Comparison of ENCODE assay signal across 10 mouse cellular contexts in the genomic region with DNA sequence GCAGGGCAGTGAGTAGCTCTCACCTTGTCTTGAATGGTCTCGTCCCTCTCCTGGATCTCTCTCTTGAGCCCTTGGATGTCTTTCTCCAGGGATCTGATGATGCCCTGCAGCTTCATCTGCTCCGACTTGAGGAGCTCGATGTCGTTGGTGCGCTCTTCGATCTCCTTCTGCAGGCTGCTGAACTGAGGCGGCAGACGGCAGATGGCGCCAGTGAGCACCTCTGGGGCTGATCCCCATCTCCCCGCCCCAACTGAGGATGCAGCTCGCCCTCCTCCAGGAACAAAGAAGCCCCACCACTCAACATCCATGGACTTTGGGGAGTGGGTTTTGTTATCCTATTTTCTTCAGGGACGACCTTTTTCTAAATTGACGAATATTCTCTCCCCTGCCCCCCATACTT. TPM values are rescaled to one million over a fixed set of nuclear protein-coding genes. Genes with fewer than 3 reads are reported as not detected.
A peak's percentile ranks its signal among the peaks of the same experiment; 100 is the strongest.
DNase-seq lines count a peak whose midpoint lies in the region; ATAC-seq and TF ChIP-seq lines count a peak whose summit lies in the region.
"Had no signal": no experiment of that assay in that cellular context is flagged by ENCODE, and none has a peak within 500 bp of the region (broad histone marks: within the 10 kb centered on the region; RNA-seq: fewer than 3 reads in every experiment).

No protein-coding gene starts in this region.

- no peak for ATAC-seq in hindbrain, embryonic 11.5 days (ENCODE audit: low FRiP score)
- ATAC-seq in hindbrain, embryonic 16.5 days = no peak
- no peak for ATAC-seq in frontal cortex, adult (ENCODE audit: low TSS enrichment)
- no peak for ATAC-seq in erythroid progenitor cell, adult 5-6 weeks (replicated peaks; ENCODE audit: low FRiP score, poor library complexity, severe bottlenecking)

- H3K4me2 ChIP-seq in hindbrain, embryonic 11.5 days (replicated peaks; ENCODE audit: low read depth, low read length) = no peak overlapping the region
- no peak overlapping the region for H3K4me2 ChIP-seq in hindbrain, embryonic 16.5 days (ENCODE audit: low read length)
- H3K4me2 ChIP-seq: hindbrain, embryonic 15.5 days had no signal

- H3K27me3 ChIP-seq in hindbrain, embryonic 11.5 days (ENCODE audit: control insufficient read depth, insufficient read depth, low read length) = no peaks in the 10 kb centered on the region; the same call in 1 of the 2 replicates
- H3K27me3 ChIP-seq in hindbrain, embryonic 16.5 days (replicated peaks; ENCODE audit: control insufficient read depth, insufficient read depth, low read length) = no peaks in the 10 kb centered on the region
- H3K27me3 ChIP-seq in thymus, adult 2 months (ENCODE audit: control insufficient read depth, insufficient read depth, low read length) = no peaks in the 10 kb centered on the region

- TF ChIP-seq CTCF in thymus, adult 2 months (IDR thresholded peaks at IDR 0.05; ENCODE audit: borderline replicate concordance, control insufficient read depth, extremely low read depth, insufficient read depth, low read length, poor library complexity) = no peak

- H3K4me3 ChIP-seq in hindbrain, embryonic 11.5 days (ENCODE audit: low read depth, low read length) = no peak overlapping the region
- H3K4me3 ChIP-seq in hindbrain, embryonic 16.5 days (ENCODE audit: low read length) = no peak overlapping the region
- no peak overlapping the region for H3K4me3 ChIP-seq in thymus, adult 2 months (ENCODE audit: control insufficient read depth, insufficient read depth, low read length)
- H3K4me3 ChIP-seq: hindbrain, embryonic 15.5 days; megakaryocyte, embryonic 14.5 days had no signal

- no peaks in the 10 kb centered on the region for H3K36me3 ChIP-seq in hindbrain, embryonic 11.5 days (ENCODE audit: control insufficient read depth, insufficient read depth, low read length)
- H3K36me3 ChIP-seq in hindbrain, embryonic 16.5 days (ENCODE audit: control insufficient read depth, insufficient read depth, low read length) = no peaks in the 10 kb centered on the region
- no peaks in the 10 kb centered on the region for H3K36me3 ChIP-seq in thymus, adult 2 months (ENCODE audit: control insufficient read depth, insufficient read depth, low read length)
- H3K36me3 ChIP-seq: hindbrain, embryonic 15.5 days had no signal

- 46% methylated on average over 13 of the region's 13 CpGs for WGBS in hindbrain, embryonic 11.5 days
- 46% methylated on average over 13 of the region's 13 CpGs for WGBS in hindbrain, embryonic 16.5 days
- 40% methylated on average over 13 of the region's 13 CpGs for WGBS in thymus, adult 2 months

- TF ChIP-seq POLR2A in thymus, adult 2 months (IDR thresholded peaks at IDR 0.05; ENCODE audit: control insufficient read depth, extremely low read depth, insufficient read depth, low read length, poor library complexity) = no peak

- no peaks in the 10 kb centered on the region for H3K9me3 ChIP-seq in hindbrain, embryonic 11.5 days (ENCODE audit: control insufficient read depth, low read length)
- H3K9me3 ChIP-seq in hindbrain, embryonic 16.5 days (ENCODE audit: control insufficient read depth, low read length) = no peaks in the 10 kb centered on the region
- H3K9me3 ChIP-seq: hindbrain, embryonic 15.5 days had no signal

- H3K9ac ChIP-seq in hindbrain, embryonic 11.5 days (ENCODE audit: low read depth, low read length) = no peak overlapping the region
- no peak overlapping the region for H3K9ac ChIP-seq in hindbrain, embryonic 16.5 days (ENCODE audit: low read depth, low read length)
- H3K9ac ChIP-seq: hindbrain, embryonic 15.5 days had no signal

- H3K4me1 ChIP-seq in hindbrain, embryonic 11.5 days (replicated peaks; ENCODE audit: control insufficient read depth, insufficient read depth, low read length) = no peaks in the 10 kb centered on the region
- no peaks in the 10 kb centered on the region for H3K4me1 ChIP-seq in hindbrain, embryonic 16.5 days (ENCODE audit: control insufficient read depth, insufficient read depth, low read depth, low read length)
- H3K4me1 ChIP-seq in thymus, adult 2 months (replicated peaks; ENCODE audit: control insufficient read depth, insufficient read depth, low read length) = no peaks in the 10 kb centered on the region
- H3K4me1 ChIP-seq: hindbrain, embryonic 15.5 days had no signal

- peak; percentile 62 for DNase-seq in hindbrain, embryonic 11.5 days (ENCODE audit: low spot score)
- DNase-seq in thymus, adult 2 months = peak; percentile 47
- DNase-seq in thymus, adult 18-20 months = no peak
- peak; percentile 60 for DNase-seq in embryo, embryonic 10 days (ENCODE audit: low spot score)
- peak; percentile 54 for DNase-seq in lung, postnatal 10 days

- H3K27ac ChIP-seq in hindbrain, embryonic 11.5 days (ENCODE audit: low read depth, low read length) = no peak overlapping the region
- no peak overlapping the region for H3K27ac ChIP-seq in hindbrain, embryonic 16.5 days (ENCODE audit: low read depth, low read length)
- no peak overlapping the region for H3K27ac ChIP-seq in thymus, adult 2 months (ENCODE audit: control insufficient read depth, insufficient read depth, low read length)
- H3K27ac ChIP-seq: hindbrain, embryonic 15.5 days had no signal

RNA-seq across cellular contexts. Expression of gene Tmem125, which starts 35.5 kb away (rescaled TPM):
- 0.40 and 0.46 TPM in 2 replicates for polyA plus RNA-seq in hindbrain, embryonic 11.5 days (2014; fragmentation: Nextera tagmentation; extraction: Ambion mirVana)
- 0.16 and 0.30 TPM in 2 replicates for polyA plus RNA-seq in hindbrain, embryonic 16.5 days (2015; fragmentation: Nextera tagmentation; extraction: Ambion mirVana)
- 1.7 and 2.1 TPM in 2 replicates for polyA plus RNA-seq in thymus, adult 2 months (2012; rRNA removed)
- not detected in 2 replicates for total RNA-seq in erythroid progenitor cell, adult 5-6 weeks (2015; ENCODE audit: low replicate concordance)
- total RNA-seq in erythroid progenitor cell, adult 5-6 weeks (2017; ENCODE audit: low replicate concordance) = not detected in 2 replicates

RNA-seq across cellular contexts. Expression of gene Cfap57, which starts 41.3 kb away (rescaled TPM):
- 1.5 and 2.0 TPM in 2 replicates for polyA plus RNA-seq in hindbrain, embryonic 11.5 days (2014; fragmentation: Nextera tagmentation; extraction: Ambion mirVana)
- 2.1 and 2.5 TPM in 2 replicates for polyA plus RNA-seq in hindbrain, embryonic 16.5 days (2015; fragmentation: Nextera tagmentation; extraction: Ambion mirVana)
- polyA plus RNA-seq in thymus, adult 2 months (2012; rRNA removed) = 0.05 TPM in 2 replicates
- not detected in 2 replicates for total RNA-seq in erythroid progenitor cell, adult 5-6 weeks (2015; ENCODE audit: low replicate concordance)
- total RNA-seq in erythroid progenitor cell, adult 5-6 weeks (2017; ENCODE audit: low replicate concordance) = 0.08 and 0.64 TPM in 2 replicates

RNA-seq across cellular contexts. Expression of gene Ebna1bp2, which starts 41.3 kb away (rescaled TPM):
- polyA plus RNA-seq in hindbrain, embryonic 11.5 days (2014; fragmentation: Nextera tagmentation; extraction: Ambion mirVana) = 192 and 193 TPM in 2 replicates
- 83.0 and 91.8 TPM in 2 replicates for polyA plus RNA-seq in hindbrain, embryonic 16.5 days (2015; fragmentation: Nextera tagmentation; extraction: Ambion mirVana)
- 29.7 and 32.1 TPM in 2 replicates for polyA plus RNA-seq in thymus, adult 2 months (2012; rRNA removed)
- total RNA-seq in erythroid progenitor cell, adult 5-6 weeks (2015; ENCODE audit: low replicate concordance) = 12.6 and 19.8 TPM in 2 replicates
- total RNA-seq in erythroid progenitor cell, adult 5-6 weeks (2017; ENCODE audit: low replicate concordance) = 13.7 and 29.0 TPM in 2 replicates

RNA-seq across cellular contexts. Expression of gene 2610528J11Rik, which starts 52.5 kb away (rescaled TPM):
- 0.77 and 2.1 TPM in 2 replicates for polyA plus RNA-seq in hindbrain, embryonic 11.5 days (2014; fragmentation: Nextera tagmentation; extraction: Ambion mirVana)
- polyA plus RNA-seq in hindbrain, embryonic 16.5 days (2015; fragmentation: Nextera tagmentation; extraction: Ambion mirVana) = not detected in 2 replicates
- polyA plus RNA-seq in thymus, adult 2 months (2012; rRNA removed) = 1.6 and 2.1 TPM in 2 replicates
- not detected in 2 replicates for total RNA-seq in erythroid progenitor cell, adult 5-6 weeks (2015; ENCODE audit: low replicate concordance)
- not detected in 2 replicates for total RNA-seq in erythroid progenitor cell, adult 5-6 weeks (2017; ENCODE audit: low replicate concordance)
- polyA plus RNA-seq: hindbrain, embryonic 15.5 days had no signal

Comparison
In these comparisons a context has a peak if more than half of its experiments do, and no peak if none do; other contexts are left out.
1. DNase-seq: peak in hindbrain, embryonic 11.5 days (single experiment), thymus, adult 2 months (single experiment), embryo, embryonic 10 days (single experiment) and lung, postnatal 10 days (single experiment); none in thymus, adult 18-20 months (0 of 2).